Mouse (Mus musculus): ENCODE results near the gene Sae1.

DNA sequence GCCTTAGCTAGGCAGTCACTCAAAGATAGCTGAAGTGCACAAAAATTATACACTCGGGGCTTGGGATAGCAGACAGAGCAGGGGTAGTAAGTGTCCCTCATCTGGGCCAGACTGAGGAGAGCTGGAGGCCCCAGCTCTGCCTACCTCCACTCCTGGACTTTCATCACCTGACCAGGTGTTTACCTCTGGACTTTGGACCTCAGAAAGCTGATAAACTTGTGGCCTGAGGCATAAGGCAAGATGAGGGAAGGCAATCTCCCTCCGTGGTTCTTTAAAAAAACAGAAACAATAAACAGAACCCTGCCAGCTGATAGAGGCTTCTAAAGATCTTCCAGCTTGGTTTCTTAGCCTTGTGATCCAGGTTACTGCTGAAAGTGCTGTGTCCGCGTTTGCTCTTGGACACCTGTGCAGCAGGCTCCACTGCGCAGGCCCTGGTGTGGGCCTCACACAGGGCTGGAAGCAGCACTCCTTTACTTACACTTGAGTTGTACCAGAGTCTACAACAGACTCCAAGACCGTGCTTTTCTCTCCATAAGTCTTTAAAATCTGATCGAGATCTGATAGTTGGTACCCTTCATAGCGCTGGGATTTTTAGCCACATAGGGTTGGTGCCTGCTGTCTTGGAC is 33.0 kb upstream of the Sae1 start:
- TF ChIP-seq CTCF (IDR thresholded peaks at IDR 0.05; ENCODE audit: borderline replicate concordance, extremely low read depth, insufficient read depth, insufficient read length) (no peak), POLR2A (IDR thresholded peaks at IDR 0.05; ENCODE audit: borderline replicate concordance, extremely low read depth, insufficient read depth, insufficient read length, poor library complexity, severe bottlenecking) (no peak)

All from brain, embryonic 14.5 days (tissue).